Mouse (Mus musculus): ENCODE data around the gene Ccdc88c.

- TF ChIP-seq POLR2A (IDR thresholded peaks at IDR 0.05; ENCODE audit: insufficient read depth, low read depth, low read length) (no peak), CTCF (IDR thresholded peaks at IDR 0.05) (no peak), EP300 (IDR thresholded peaks at IDR 0.05; ENCODE audit: insufficient read depth, low read depth, low read length) (no peak)
Measured at GRCm38 (mm10) chr12:100865072-100865471, 163.8 kb downstream of the Ccdc88c start.

All from heart, adult 2 months (tissue).